Mouse (Mus musculus) gastrocnemius, adult 2 months (tissue): ENCODE data around the gene Spen. TPM values are rescaled to one million over a fixed set of nuclear protein-coding genes. Genes with fewer than 3 reads are reported as not detected.

ENCODE experiments used
- DNase-seq: peaks from one replicate; pipeline ENCODE4 v3.0.0; 2022
- H3K27ac ChIP-seq: fragments of 200-600 bp; 2 replicates; pipeline ENCODE4 v1.8.1; 2022; ENCODE audit warnings: mild to moderate bottlenecking
- H3K4me3 ChIP-seq: fragments of 200-600 bp; 2 replicates; pipeline ENCODE4 v1.8.1; 2022; ENCODE audit warnings: mild to moderate bottlenecking, moderate library complexity
- CTCF ChIP-seq: fragments of 200-600 bp; IDR thresholded peaks from 2 replicates; pipeline ENCODE4 v1.8.1; 2022; ENCODE audit warnings: antibody characterized with exemption, mild to moderate bottlenecking, moderate library complexity
- intact Hi-C: fragments of 180-260 bp; cut with DNase I; formaldehyde crosslinking; loops from one replicate; pipeline ENCODE4 v1.15.1; 2025
- long read RNA-seq, 2 experiments: library from polyadenylated mRNA; stranded (forward); transcript quantifications; one replicate each; pipeline ENCODE4 v2.0.0; 2021
- total RNA-seq, 2 experiments: library from RNA; stranded (reverse); gene quantifications; 2 replicates each; pipeline ENCODE4 v1.2.3; 2021

Gene Spen
- total RNA-seq: 10 to 100 TPM; 23.3 to 25.1 TPM
- long read RNA-seq, experiment 1, full-length matches to known transcripts: 2 of 4 reads
- long read RNA-seq, experiment 1, partial matches to known transcripts: 1 of 4 reads
- long read RNA-seq, experiment 1, other reads (novel, unspliced or antisense): 1 of 4 reads
- long read RNA-seq, experiment 2, full-length matches to known transcripts: 1 of 3 reads
- long read RNA-seq, experiment 2, partial matches to known transcripts: 2 of 3 reads
- long read RNA-seq, experiment 2, other reads (novel, unspliced or antisense): 0 of 3 reads

DNA sequence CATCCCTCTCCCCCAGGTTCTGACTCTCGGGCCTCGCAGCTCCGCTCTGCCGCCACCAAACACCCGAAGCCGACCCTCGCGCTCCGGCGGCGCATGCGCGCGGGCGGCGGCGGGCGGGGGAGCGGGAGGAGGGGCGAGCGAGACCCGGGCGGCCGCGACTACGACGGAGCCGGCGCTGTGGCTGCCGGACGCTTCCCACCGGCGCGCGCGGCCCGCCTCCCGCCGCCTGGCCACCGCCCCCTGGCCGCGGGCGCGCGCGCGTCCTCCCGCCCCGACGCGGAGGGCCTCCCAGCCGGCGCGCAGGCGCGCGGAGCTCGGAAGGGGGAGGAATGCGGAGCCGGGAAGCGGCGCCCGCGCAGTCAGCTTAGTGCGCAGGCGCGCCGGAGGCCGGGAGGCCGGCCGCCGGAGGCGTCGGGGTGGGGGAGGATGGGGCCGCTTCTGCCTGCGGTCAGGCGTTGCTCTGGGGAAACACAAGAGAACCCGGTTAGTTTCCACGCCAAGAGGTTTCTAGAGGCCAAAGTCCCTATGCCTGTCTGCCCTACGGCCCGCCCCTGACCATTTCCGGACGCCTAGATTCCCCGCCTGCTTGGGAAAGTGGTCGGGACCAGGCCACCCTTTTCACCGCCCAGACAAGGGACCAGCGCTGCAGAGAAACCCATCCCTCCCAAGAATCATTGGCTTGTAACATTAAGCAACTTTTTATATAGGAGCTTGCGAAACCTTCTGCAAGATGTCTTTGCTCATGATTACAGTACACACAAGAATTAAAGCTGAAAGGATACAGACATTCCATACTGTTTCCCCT lies at the start of gene Spen:
Gene Spen, minus strand, starts transcription at position 190 of the 805 bp plus-strand sequence.
- Histone ChIP-seq H3K4me3 (peak within 1 kb of the TSS; percentile 82), H3K27ac (peak within 1 kb of the TSS; percentile 98)
- intact Hi-C loops: loop anchor here (5.0 kb wide), 2 partner anchors 36 to 81 kb away; no protein-coding TSS in a partner anchor
- no peak for TF ChIP-seq CTCF
- DNase-seq: peak; percentile 98

DNA sequence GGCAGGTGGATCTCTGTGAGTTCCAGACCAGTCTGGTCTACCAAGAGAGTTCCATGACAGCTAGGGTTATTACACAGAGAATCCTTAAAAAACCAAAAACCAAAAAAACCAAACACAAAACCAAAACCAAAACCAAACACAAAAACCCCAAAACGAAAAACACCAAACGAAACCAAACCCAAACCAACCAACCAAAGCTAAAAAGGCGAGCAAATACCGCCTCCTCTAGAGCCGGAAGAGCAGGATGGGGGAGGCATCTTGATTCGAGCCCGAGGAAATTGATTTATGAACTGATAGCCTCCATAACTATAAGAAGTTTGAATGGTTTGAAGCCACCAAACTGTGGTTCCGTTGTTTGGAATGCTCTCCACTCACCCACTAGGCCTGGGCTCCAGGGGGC lies 45.5 kb upstream of the Spen start:
- no peak overlapping the region for H3K4me3 ChIP-seq
- intact Hi-C loops: no loop called here
- no peak for DNase-seq
- H3K27ac ChIP-seq: no peak overlapping the region
- TF ChIP-seq CTCF: no peak

DNA sequence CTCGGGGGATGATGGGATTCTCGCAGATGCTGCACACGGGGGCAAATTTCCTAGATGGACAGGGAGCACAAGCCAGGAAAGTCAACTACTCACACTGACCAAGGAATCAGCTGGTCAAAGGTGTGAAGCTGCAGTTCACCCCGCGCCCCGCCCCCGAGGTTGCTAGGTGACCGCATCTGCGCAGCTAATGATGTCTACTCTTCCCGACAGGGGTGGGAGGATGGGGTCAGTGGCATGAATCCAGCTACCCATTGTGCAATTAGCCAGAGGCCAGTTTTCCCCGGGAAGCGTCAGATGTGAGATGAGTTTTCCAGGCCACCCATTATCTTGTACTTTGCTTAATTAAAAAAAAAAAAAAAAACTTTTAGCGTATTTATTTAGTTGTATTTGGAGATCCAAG lies 42.7 kb upstream of the Spen start:
- intact Hi-C loops: no loop called here
- DNase-seq: peak; percentile 50
- Histone ChIP-seq H3K27ac (no peak overlapping the region), H3K4me3 (no peak overlapping the region)
- TF ChIP-seq CTCF: no peak

DNA sequence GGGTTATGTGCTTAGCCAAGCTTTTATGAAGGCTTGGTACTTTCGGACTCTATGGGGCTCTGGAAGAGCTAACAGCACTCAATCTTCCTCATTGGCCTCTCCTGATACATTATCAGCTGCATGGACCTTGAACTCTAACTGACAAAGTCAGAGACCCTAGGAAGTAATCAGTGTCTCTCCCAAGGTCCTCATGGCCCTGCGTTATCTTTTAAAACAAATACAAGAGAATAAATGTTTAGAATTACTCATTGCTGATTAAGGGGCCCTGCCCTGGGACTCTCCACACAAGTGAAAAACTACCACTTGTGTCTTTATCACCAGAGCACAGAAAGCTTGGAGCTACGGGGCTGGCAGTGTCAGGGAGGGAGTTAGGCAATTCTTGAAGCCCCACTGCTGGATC lies 40.4 kb upstream of the Spen start:
- DNase-seq: no peak
- intact Hi-C loops: no loop called here
- TF ChIP-seq CTCF: no peak
- Histone ChIP-seq H3K4me3 (no peak overlapping the region), H3K27ac (no peak overlapping the region)

DNA sequence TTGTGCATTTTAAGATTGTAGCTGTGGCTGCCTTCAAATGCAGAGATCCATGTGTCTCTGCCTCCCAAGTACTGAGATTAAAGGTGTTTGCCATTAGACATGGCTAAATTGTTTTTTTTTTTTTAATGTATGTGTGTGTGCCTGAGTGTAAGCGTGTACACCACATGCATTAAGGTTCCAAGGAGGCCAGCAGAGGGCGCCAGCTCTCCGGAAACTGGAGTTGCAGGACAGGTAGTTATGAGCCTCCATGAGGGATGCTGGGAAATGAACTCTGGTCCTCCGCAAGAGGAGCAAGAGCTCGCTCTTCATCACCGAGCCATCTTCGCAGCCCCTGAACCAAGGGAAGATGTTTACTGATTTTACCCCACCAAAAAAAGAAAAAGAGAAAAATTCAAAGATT lies 38.5 kb upstream of the Spen start:
- no peak overlapping the region for H3K27ac ChIP-seq
- intact Hi-C loops: no loop called here
- no peak overlapping the region for H3K4me3 ChIP-seq
- no peak for DNase-seq
- peak; percentile 6; the same call in 1 of the 2 replicates for TF ChIP-seq CTCF

DNA sequence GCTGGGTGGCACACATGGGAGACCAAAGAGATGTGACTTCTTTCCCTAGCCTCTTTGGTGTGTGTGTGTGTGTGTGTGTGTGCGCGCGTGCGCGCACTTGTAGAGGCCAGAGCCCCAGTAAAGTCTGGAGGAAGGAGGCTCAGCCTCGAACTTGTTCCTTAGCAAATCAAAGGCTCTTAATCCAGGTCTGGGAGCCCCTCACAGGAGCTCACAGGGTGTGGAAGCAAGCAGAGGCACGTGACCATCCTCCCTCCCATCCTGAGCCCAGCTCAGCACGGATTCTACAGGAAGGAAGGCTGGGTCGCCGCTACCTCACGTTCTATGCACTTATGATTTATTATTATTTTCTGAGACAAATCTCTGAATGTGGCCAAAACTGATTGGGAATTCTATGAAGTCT lies 38.0 kb upstream of the Spen start:
- Histone ChIP-seq H3K4me3 (no peak overlapping the region), H3K27ac (no peak overlapping the region)
- TF ChIP-seq CTCF: no peak
- intact Hi-C loops: no loop called here
- no peak for DNase-seq

DNA sequence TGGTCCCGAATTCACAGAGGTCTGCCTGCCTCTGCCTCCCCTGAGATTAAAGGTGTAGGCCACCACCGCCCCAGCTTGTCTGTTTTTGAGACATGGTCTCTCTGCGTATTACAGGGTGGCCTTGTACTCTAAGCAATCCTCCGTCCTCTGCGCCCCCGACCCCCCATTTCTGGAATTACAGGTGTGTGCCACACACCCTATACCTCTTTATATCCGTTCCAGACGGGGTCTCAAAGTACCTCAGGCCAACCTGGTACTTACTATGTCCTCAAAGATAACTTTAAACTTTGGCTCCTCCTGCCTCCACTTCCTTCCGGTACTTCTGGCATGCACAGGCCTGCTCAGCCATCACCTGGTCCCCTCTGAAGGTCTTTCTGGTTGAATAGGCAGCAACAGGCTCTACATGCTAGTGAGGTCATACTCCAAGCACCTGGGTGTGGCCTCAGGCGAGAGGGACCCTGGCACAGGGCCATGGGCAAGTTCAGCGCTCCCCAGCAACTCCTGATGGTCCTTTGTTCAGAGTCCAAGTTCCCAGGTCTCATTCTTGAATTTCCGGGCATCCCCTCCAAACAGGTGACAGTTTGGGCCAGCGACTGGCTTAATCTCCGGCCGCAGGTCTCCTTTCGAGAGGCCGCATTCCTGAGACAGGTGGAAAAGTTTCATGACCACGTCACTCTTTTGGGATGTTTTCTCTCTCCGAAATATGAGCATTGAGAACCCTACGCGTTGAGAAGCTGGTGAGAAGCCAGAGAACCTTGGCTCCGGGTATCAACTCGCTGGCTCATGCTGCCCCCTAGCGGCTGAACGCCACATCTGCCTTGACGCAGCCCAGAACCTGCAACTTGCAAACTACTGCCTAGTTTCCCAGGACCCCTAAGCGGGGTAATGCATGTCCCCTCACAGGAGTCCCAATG lies 36.6 kb upstream of the Spen start:
- Histone ChIP-seq H3K4me3 (peak overlapping the region; percentile 57), H3K27ac (peak overlapping the region; percentile 63)
- DNase-seq: peak; percentile 90
- intact Hi-C loops: loop anchor here (1.0 kb wide), 3 partner anchors 144 to 188 kb away; no protein-coding TSS in a partner anchor
- peak; percentile 100 for TF ChIP-seq CTCF

DNA sequence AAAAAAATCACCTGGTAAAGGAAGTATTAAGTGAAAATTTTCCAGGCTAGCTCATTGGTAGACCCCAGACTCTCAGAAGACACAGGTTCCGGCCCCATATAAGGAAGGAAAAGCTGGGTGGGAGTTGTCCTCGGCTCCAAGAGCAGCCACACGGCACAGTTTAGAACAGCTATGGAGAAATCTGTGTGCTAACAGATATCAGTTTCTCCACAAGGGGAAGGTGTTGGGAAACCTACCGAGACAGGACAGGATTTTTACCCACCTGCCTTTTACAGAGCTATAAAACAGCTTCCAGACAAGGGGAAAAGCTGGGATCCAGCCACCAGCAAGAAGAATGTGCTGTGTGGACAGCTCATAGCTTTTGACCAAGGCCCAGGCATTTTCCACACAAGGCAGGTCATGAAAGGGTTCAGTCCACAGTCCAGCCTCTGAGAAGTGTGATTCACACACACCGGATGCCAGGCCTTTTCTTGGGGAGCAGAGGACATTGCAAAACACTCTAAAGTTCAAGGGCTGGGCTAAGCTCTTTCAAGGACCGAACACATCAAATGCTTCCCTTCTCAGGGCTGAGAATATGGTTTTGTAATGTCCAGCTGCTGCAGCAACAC lies 35.1 kb upstream of the Spen start:
- intact Hi-C loops: no loop called here
- Histone ChIP-seq H3K27ac (peak overlapping the region; percentile 63), H3K4me3 (no peak overlapping the region)
- DNase-seq: peak; percentile 55
- TF ChIP-seq CTCF: no peak

DNA sequence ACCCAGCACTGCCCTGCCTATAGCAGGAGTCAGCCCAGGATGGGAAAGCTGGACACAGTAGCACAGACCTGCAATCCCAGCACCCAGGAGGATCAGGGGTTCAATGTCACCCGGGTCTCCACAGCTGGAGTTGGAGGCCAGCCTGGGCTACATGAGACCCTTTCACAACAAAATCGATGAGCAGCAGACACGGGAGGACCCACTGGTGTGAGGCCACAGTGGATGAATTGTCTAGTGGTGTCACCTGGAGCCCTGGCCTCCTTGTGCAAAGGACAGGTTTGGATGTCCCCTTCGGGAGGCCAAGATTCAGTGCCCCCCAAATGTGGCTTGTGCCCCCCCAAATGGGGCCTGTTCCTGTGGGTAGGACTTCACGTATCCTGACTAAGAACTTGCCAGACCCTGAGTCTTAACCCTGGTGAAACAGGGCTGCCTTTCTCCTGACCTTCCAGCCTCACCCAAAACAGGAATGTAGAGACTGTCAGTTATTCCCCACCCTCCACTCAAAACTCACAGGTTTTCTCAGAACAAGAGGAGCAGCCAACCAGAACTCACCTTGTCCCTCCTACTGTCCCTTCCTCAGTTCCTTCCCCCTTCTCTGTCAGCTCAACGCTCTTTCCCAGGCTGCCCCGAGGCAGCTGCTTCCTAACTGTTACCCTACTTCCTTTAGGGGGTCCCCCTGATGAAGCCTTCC lies 34.4 kb upstream of the Spen start:
- intact Hi-C loops: no loop called here
- Histone ChIP-seq H3K4me3 (no peak overlapping the region), H3K27ac (peak overlapping the region; percentile 63)
- no peak for TF ChIP-seq CTCF
- no peak for DNase-seq

DNA sequence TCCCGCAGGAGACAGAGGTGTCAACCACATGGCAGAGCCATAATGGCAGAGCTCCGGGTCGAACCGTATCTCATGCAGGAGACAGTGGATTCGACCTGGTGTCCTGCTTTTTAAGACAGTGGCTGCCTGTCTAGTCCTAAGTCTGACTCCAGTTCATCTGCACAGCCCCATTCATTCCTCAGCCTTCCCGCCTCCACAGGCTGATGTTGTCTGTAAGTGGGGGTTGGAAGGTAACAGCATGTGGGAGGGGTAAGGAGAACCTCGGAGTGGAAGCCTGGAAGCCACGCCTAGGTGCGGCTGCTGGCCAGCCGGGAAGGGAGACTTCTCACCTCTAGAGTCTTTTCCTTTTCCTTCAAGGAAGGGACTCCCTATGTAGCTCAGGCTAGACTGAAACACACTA lies 33.5 kb upstream of the Spen start:
- intact Hi-C loops: no loop called here
- TF ChIP-seq CTCF: no peak

DNA sequence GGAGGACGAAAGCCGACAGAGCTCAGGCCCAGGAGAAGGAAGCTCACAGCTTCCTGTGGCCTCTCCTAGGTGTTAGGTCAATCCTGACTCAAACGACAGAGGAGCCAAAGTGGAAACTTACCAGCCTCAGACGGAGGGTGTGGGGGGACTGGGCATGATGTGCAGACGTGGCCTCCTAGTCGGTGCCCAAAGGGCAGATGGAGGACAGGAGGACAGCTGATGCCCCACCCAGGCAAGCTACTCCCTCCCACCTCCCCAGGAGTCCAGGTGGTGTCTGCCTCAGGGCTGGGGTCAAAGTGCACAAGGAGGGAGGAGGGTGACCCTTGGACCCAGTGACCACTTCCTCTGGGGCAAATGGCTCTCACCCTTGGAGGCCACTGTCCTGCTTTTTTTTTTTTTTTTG lies 32.9 kb upstream of the Spen start:
- no peak for TF ChIP-seq CTCF
- peak; percentile 39 for DNase-seq
- Histone ChIP-seq H3K4me3 (no peak overlapping the region), H3K27ac (peak overlapping the region; percentile 63)
- intact Hi-C loops: no loop called here

More for the DNA sequence above, 33.5 kb upstream of the Spen start:
- no peak for DNase-seq
- no peak overlapping the region for H3K4me3 ChIP-seq
- H3K27ac ChIP-seq: peak overlapping the region; percentile 63
